Mouse (Mus musculus): Measurements from ENCODE around the gene 2410002F23Rik.
"Not testable (repeated sequence)": the region's sequence is repeated elsewhere in the genome, so short reads cannot be mapped to it uniquely, and the experiment has no call there.

Gene 2410002F23Rik

GRCm38 (mm10) chr7:44246055-44246983, at the start of gene 2410002F23Rik, which contains the start of gene 1700028J19Rik:
Gene 2410002F23Rik, plus strand, starts transcription at chr7:44246722.
Gene 1700028J19Rik, minus strand, starts transcription at chr7:44246695.
- DNase-seq (ENCODE audit: low spot score) = peak; percentile 86

DNA sequence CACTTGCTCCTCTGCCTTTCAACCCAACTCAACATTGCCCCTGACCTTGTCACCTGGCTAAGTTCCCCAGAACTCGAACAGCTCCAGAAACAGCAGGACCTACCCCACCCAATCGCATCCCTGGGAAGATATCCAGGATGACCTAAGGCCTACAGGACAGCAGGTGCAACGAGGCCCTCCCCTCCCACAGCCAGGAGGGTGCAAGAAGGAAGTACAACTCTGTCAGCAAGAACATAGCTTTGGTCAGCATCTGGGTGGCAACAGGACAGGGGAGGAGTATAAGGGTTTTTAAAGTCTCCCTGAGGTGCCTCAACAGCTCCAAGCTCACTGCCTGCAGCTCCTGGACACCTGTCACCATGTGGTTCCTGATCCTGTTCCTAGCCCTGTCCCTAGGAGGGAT, 48.6 kb upstream of the 2410002F23Rik start, which contains the start of gene Klk1b3:
Gene Klk1b3, plus strand, starts transcription at position 301 of the 400 bp plus-strand sequence.
- DNase-seq (ENCODE audit: low spot score) = no peak

- not testable (repeated sequence) for DNase-seq (ENCODE audit: low spot score)
Measured at GRCm38 (mm10) chr7:44207135-44207534, 39.4 kb upstream of the 2410002F23Rik start, which contains the start of gene Klk1b4. Gene Klk1b4, plus strand, starts transcription at chr7:44207435.

- no peak for DNase-seq (ENCODE audit: low spot score)
Measured at GRCm38 (mm10) chr7:44208307-44208706, 38.2 kb upstream of the 2410002F23Rik start.

DNA sequence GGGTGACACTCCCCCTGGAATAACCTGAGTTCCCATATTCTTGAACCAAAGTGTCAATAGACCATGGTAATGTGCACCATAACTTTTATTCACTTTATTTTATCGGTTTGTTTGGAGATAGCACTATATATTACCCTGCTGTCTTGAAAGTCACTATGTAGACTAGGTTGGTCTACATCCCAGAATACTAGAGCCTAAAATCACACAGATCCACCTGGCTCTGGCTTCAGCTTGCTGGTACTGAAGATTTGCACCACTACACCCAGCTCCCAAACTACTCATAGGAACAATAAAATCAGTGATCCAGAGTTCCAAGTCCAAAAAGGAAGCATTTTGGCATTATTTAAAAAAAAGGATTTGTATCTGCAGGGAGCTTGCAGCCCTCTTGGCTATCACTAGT, 30.9 kb upstream of the 2410002F23Rik start, which contains the start of gene Klk1b5:
Gene Klk1b5, plus strand, starts transcription at position 301 of the 400 bp plus-strand sequence.
- DNase-seq (ENCODE audit: low spot score) = no peak

DNA sequence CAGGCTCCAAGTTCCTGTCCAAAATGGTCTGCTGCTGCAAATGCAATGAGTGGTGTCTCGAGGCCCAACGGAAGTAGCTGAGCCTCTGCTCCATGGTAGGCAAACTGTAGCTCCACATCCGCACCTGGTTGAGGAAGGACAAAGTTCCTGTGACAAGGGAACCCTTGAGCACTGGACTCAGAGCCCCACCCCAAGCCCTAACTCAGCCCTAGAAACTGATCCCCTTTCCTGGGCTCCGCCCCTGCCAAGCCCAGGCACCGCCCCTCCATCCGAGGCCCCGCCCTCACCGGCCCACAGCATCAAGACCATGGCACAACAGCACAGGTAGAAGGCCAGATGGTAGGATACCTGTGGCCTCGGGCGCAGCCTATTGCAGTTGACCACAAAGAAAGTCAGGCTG, 24.9 kb upstream of the 2410002F23Rik start:
- DNase-seq (ENCODE audit: low spot score) = not testable (repeated sequence)

- not testable (repeated sequence) for DNase-seq (ENCODE audit: low spot score)
Measured at GRCm38 (mm10) chr7:44222335-44222734, 24.2 kb upstream of the 2410002F23Rik start.

DNA sequence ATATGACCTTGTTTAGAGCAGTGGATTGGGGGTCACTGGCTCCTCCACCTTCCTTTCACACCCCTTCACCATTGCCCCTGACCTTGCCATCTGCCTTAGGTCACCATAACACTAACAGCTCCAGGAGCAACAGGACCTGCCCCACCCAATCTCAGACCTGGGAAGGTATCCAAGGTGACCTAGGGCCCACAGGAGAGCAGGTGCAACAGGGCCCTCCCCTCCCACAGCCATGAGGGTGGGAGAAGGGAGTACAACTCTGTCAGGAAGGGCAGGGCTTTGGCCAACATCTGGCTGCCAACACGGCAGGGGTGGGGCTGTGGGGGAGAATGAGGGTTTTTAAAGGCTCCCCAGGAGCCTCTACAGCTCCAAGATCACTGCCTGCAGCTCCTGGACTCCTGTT, 21.4 kb upstream of the 2410002F23Rik start, which contains the start of gene Klk1:
Gene Klk1, plus strand, starts transcription at position 285 of the 400 bp plus-strand sequence.
- no peak for DNase-seq (ENCODE audit: low spot score)

DNA sequence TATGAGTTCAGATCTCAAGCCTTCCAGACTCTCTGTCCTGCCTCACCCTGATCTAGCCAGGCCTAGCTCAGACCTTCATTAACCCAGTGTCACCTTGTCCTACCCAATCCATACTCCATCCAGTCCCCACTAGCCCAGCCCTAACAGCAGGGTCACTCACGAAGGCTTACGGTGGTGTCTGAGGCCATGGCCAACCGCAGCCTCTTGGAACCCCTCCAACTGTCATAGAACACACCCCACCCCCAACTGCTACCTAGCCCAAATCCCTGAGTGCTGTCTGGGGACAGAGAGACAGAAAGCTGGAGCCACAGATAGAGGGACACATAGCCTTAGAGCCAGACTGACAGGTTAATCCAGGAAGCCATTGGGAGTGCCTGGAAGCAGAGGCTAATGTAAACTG, 10.6 kb upstream of the 2410002F23Rik start, which contains the start of gene Gm36864:
Gene Gm36864, plus strand, starts transcription at position 269 of the 400 bp plus-strand sequence.
- no peak for DNase-seq (ENCODE audit: low spot score)

DNA sequence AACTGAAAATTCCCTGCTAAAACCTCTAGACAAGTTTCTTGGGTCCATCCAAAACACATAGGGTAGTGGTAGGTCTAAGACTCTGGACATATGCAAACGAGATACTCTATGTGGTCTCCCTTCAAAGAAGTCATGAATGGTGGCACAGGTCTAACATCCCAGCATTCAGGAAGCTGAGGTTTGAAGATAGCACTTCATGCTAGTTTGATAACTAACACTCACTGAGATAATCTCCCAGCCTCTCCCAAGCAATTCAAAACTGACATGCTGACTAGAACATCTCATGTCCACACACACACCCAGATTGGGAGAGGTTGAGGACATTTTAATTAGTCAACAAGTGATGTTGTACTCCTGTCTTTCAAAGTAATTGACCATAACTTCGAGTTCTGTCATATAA, 6.6 kb upstream of the 2410002F23Rik start:
- no peak for DNase-seq (ENCODE audit: low spot score)

DNA sequence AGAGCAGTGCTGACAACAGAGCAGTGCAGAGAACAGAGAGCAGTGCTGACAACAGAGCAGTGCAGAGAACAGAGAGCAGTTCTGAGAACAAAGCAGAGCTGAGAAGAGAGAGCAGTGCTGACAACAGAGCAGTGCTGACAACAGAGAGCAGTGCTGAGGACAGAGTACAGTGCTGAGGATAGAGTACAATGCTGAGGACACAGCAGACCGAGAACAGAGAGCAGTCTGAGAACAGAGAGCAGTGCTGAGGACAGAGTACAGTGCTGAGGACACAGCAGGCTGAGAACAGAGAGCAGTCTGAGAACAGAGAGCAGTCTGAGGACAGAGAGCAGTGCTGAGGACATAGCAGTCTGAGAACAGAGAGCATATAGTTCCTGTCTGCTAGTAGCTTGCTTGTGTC, 5.8 kb upstream of the 2410002F23Rik start:
- no peak for DNase-seq (ENCODE audit: low spot score)

GRCm38 (mm10) chr7:44241163-44241562, 5.4 kb upstream of the 2410002F23Rik start:
- DNase-seq (ENCODE audit: low spot score) = no peak

- DNase-seq (ENCODE audit: low spot score) = no peak
Measured at GRCm38 (mm10) chr7:44244080-44244479, 2.4 kb upstream of the 2410002F23Rik start.

DNA sequence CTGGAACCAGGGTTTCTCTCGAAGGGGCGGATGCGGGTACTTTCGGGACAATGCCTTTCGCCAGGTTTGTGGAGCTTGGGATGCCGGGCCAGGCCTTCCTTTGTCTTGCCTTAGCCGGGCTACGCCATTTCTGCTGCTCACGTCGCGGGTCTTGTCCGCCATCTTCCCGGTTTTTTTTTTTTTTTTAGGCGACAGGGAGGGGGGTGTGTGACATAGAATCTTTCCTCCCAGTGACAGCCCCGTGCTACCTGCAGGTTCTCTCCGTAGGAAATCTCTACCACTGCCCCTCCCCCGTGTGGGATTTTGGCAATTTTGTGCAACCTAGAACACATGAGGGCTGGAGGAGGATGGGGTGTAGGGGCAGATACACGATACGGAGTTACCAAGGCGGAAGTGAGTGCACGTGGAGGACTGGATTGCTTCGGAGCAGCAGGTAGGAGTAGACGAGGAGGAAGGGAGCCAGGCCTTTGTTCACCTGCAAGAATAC, 505 bp downstream of the 2410002F23Rik start:
- peak; percentile 34 for DNase-seq (ENCODE audit: low spot score)

DNA sequence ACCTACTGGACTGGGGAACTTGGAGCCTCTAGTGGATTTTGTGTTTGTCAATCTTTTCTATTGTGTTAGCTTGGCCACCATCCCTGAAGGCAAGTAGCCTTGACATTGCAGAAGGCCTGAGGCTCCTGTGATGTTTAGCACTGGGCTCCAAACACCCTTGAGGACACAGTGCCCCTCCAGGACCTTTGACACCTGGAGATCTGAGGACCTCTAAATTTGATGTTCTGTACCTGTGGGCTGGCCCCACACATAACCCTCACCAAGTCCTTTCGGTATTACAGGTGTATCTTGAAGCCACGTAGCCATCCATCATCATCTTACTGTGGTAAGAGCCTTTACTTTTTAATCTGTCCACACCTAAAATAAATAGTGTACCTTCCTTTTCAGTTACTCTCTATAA, 1.4 kb downstream of the 2410002F23Rik start:
- no peak for DNase-seq (ENCODE audit: low spot score)

GRCm38 (mm10) chr7:44249248-44249647, 2.7 kb downstream of the 2410002F23Rik start:
- DNase-seq (ENCODE audit: low spot score) = no peak

GRCm38 (mm10) chr7:44250732-44251275, 4.3 kb downstream of the 2410002F23Rik start:
- not testable (repeated sequence) for DNase-seq (ENCODE audit: low spot score)

DNA sequence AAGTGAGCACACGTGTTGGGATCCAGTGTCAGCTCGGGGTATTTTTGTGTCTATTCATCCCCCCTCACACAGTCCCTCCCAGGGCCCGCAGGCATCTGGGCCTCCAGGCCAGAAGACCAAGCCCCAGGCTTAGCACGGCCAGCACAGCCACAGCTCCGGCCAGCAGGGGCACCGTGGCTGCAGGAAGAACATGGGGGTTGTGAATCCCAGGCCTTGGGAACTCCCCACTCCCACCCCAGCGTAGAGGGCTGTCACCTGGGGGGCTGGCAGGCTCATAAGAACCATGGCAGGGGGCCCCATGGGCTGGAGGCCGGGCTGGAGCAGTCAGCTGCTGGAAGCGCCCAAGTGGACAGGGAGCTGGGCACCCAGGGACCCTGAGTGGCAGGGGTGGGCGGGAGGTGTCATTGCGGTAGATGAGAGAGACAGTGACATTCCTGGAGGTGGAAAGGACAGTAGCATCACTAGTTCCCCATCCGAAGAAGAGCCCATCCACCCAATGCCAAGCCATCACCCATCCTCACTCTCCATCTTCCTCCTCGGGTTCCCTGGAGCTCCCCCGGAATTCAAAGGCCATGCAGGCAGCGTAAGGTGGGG, 6.6 kb downstream of the 2410002F23Rik start:
- DNase-seq (ENCODE audit: low spot score) = no peak

GRCm38 (mm10) chr7:44254930-44255329, 8.4 kb downstream of the 2410002F23Rik start:
- no peak for DNase-seq (ENCODE audit: low spot score)

DNA sequence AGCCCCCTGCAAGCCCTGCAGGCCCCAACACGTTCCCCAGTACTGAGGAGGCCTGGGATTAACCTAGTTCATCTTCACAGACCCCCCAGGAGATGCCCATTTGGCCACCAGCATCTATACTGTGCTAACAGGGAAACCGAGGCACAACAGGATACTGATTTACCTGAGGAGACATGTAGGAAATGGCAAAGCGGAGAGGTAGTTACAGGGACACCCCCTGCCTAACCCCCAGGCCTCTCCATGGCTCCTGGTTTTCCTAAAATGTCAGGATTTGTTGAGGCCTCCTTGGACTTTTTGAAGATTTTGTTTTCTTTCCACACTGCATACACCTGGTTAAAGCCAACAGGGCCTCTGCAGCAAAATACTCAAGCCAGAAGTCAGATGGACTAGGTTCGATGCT, 10.8 kb downstream of the 2410002F23Rik start, which contains the start of gene Acp4:
Gene Acp4, minus strand, starts transcription at position 101 of the 400 bp plus-strand sequence.
- DNase-seq (ENCODE audit: low spot score) = no peak

- no peak for DNase-seq (ENCODE audit: low spot score)
Measured at GRCm38 (mm10) chr7:44260410-44260809, 13.9 kb downstream of the 2410002F23Rik start.

GRCm38 (mm10) chr7:44261147-44261546, 14.6 kb downstream of the 2410002F23Rik start, which contains the start of gene Gm15517:
Gene Gm15517, plus strand, starts transcription at chr7:44261447.
- DNase-seq (ENCODE audit: low spot score) = no peak

Measured in adipocyte (in vitro differentiated cells).